Mouse (Mus musculus) lung, embryonic 14.5 days (tissue): ENCODE measurements at regions not wholly inside any gene's neighbourhood (a gene's known extent, or its start where the extent isn't known, plus 50 kb on each side); places are given as distances from the start of the nearest gene placed in this dataset.

Experiments used
- ATAC-seq: fragments of 200-750 bp; cut with Nextera tagmentation; 2 replicates; pipeline ENCODE4 v1.8.0; 2017; ENCODE audit warnings: mild to moderate bottlenecking, moderate TSS enrichment, moderate library complexity; ENCODE audit not compliant: insufficient read depth
- DNase-seq: peaks from one replicate; pipeline ENCODE4 v3.0.0-alpha.2; 2015
- H3K27ac ChIP-seq: fragments of 300-500 bp; sonication (generic); 2 replicates; pipeline ENCODE4 v1.5.1; 2014; ENCODE audit warnings: low read depth, mild to moderate bottlenecking, moderate library complexity
- H3K27me3 ChIP-seq: fragments of 300-500 bp; sonication (generic); 2 replicates; pipeline ENCODE4 v1.6.1; 2014; ENCODE audit warnings: low read length, control low read depth; ENCODE audit not compliant: insufficient read depth
- H3K36me3 ChIP-seq: fragments of 300-500 bp; sonication (generic); 2 replicates; pipeline ENCODE4 v1.6.1; 2014; ENCODE audit warnings: control low read depth; ENCODE audit not compliant: insufficient read depth
- H3K4me1 ChIP-seq: fragments of 300-500 bp; sonication (generic); 2 replicates; pipeline ENCODE4 v1.6.1; 2014; ENCODE audit warnings: antibody characterized with exemption, control low read depth; ENCODE audit not compliant: insufficient read depth
- H3K4me2 ChIP-seq: fragments of 300-500 bp; sonication (generic); 2 replicates; pipeline ENCODE4 v1.6.1; 2014; ENCODE audit warnings: mild to moderate bottlenecking
- H3K4me3 ChIP-seq: fragments of 300-500 bp; sonication (generic); 2 replicates; pipeline ENCODE4 v1.5.1; 2014; ENCODE audit warnings: low read depth, low read length
- H3K9ac ChIP-seq: fragments of 300-500 bp; sonication (generic); 2 replicates; pipeline ENCODE4 v1.6.1; 2014
- H3K9me3 ChIP-seq: fragments of 300-500 bp; sonication (generic); 2 replicates; pipeline ENCODE4 v1.6.1; 2016; ENCODE audit warnings: low read depth, low read length, control low read depth
- CTCF ChIP-seq: IDR thresholded peaks from 2 replicates; pipeline ENCODE4 v1.5.1; 2016; ENCODE audit warnings: antibody characterized with exemption, low read depth
- WGBS: fragments of 180-500 bp; shearing (Covaris S2); extraction: QIAGEN DNeasy Blood & Tissue Kit; methylation state at CpG from one replicate; pipeline ENCODE4 v1.1.7; 2014; 5-methylcytosine and 5-hydroxymethylcytosine counted together

DNA sequence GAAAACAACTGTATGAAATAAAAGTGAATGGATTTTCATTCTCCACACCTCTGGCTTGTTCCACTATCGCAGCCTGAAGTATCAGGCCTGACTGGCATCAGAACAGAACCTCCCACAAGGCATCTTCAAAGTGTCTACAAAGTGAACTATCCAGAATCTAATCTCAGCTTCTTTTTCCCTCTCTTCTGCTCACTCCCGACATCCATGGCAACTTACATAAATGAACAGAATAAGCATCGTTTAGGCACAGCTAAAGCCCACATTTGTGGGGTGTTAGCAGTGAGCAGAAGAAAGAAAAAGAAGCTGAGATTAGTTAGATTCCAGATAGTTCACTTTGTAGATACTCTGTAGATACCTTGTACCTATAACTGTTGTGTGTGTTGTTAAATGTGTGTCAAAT, 182.0 kb downstream of the Lmo4 start:
- 74% methylated on average over 3 of the region's 3 CpGs for WGBS
- Histone ChIP-seq H3K9ac (no peak overlapping the region), H3K4me2 (no peak overlapping the region), H3K4me1 (no peaks in the 10 kb centered on the region), H3K9me3 (no peaks in the 10 kb centered on the region), H3K36me3 (no peaks in the 10 kb centered on the region), H3K4me3 (no peak overlapping the region), H3K27ac (no peak overlapping the region), H3K27me3 (no peaks in the 10 kb centered on the region)
- DNase-seq (no peak), ATAC-seq (no peak)
- no peak for TF ChIP-seq CTCF

DNA sequence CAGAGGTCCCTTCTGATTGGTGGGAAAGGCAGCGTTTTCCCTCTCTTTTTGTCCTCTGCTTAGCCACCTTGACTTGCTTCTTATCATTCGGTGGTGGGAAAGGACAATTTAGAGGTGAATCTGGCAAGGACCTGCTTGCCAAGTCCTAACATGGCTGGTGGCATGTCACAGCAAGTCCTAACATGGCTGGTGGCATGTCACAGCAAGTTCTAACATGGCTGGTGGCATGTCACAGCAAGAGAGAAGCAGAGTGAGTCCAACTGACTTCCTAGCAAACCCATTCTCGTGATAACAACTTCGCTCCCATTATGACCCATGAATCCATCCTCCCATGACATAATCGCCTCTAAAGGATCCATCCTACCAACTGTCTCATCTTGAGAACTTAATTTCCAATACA, 183.1 kb downstream of the Lmo4 start:
- DNase-seq: no peak
- Histone ChIP-seq H3K27me3 (no peaks in the 10 kb centered on the region), H3K36me3 (no peaks in the 10 kb centered on the region), H3K4me3 (no peak overlapping the region), H3K27ac (no peak overlapping the region), H3K9ac (no peak overlapping the region), H3K4me1 (no peaks in the 10 kb centered on the region), H3K4me2 (no peak overlapping the region), H3K9me3 (no peaks in the 10 kb centered on the region; the same call in 1 of the 2 replicates)
- no peak for TF ChIP-seq CTCF
- 84% methylated on average over 5 of the region's 5 CpGs for WGBS
- ATAC-seq: no peak

DNA sequence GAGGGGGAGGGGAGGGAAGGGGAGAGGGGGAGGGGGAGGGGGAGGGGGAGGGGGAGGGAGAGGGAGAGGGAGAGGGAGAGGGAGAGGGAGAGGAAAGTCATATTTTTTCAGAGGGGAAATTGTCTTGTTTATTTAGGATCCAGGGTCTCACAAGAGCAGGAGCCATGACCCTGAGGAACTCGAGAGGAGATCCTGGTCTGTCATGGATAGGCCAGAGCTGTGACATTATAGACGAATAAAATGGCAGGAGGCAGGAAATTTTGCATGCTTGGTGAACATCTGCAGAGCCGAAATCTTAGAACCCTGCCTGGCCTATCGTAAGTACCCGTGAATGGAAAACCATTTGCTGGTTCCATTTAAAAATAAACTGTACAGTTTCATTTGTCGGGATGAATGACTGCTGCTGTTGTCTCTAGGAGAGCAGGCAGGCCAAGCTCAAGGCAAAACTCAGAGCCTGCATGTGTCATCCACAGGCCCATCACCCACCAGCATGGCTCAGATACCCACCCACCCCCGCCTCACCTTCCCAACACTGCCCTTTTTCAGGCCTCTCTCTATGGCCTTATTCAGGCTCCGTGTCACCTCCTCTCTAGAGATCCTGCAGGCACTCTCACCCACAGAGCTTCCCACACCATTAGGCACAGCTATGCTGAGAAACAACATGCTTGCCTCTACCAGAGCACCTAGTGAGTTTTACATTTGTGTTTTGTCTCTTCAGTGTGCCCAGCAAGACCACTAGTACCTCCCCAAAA, 184.7 kb downstream of the Lmo4 start:
- H3K9ac ChIP-seq: no peak overlapping the region
- H3K36me3 ChIP-seq: no peaks in the 10 kb centered on the region
- no peaks in the 10 kb centered on the region for H3K4me1 ChIP-seq
- H3K27me3 ChIP-seq: no peaks in the 10 kb centered on the region
- H3K4me3 ChIP-seq: no peak overlapping the region
- no peaks in the 10 kb centered on the region; the same call in 1 of the 2 replicates for H3K9me3 ChIP-seq
- H3K4me2 ChIP-seq: no peak overlapping the region
- no peak for DNase-seq
- TF ChIP-seq CTCF: no peak
- no peak for ATAC-seq
- WGBS: 49% methylated on average over 8 of the region's 8 CpGs
- no peak overlapping the region for H3K27ac ChIP-seq

DNA sequence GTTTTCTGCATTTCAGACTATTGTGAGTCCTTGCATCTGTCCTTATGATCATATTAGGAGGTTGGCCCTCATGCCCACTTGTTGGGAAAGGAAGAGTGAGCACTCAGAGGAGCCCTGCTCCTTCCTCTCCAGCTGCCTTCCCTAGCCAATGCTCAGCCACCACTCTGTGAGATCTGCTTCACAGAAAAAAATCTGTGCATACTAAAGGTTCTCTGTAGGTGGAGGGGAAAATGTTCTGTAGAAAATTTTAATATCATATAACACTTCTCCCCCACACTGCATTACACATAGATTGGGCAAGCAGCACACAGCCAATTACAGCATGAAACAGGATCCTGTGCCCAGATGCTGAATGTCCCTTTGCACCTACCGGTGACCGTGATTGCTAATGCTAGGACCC, 185.7 kb downstream of the Lmo4 start:
- H3K4me1 ChIP-seq: no peaks in the 10 kb centered on the region

DNA sequence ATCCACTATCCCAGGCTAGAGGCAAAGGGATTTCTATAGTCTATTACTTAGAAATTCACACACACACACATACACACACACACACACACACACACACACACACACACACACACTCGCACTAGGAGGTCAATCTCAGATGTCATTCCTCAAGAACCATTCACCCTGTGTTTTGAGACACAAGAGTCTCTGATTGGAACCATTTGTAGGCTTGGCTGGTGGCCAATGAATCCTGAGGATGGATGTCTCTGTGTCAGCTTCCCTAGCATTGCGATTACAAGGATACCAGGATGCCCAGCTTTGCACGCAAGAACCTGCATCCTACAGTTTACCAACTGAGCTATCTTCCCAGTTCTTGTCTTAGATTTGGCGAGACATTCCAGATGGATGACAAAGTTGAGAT, 186.5 kb downstream of the Lmo4 start:
- Histone ChIP-seq H3K27ac (no peak overlapping the region), H3K4me1 (no peaks in the 10 kb centered on the region), H3K9ac (no peak overlapping the region), H3K36me3 (no peaks in the 10 kb centered on the region), H3K4me3 (no peak overlapping the region), H3K27me3 (no peaks in the 10 kb centered on the region), H3K9me3 (no peaks in the 10 kb centered on the region; the same call in 1 of the 2 replicates), H3K4me2 (no peak overlapping the region)
- WGBS: 37% methylated on average over 4 of the region's 4 CpGs
- peak; percentile 79 for ATAC-seq
- DNase-seq: peak; percentile 85
- no peak for TF ChIP-seq CTCF

More for the DNA sequence above, 185.7 kb downstream of the Lmo4 start:
- Histone ChIP-seq H3K9me3 (no peaks in the 10 kb centered on the region; the same call in 1 of the 2 replicates), H3K4me3 (no peak overlapping the region), H3K27ac (no peak overlapping the region), H3K4me2 (no peak overlapping the region), H3K36me3 (no peaks in the 10 kb centered on the region), H3K9ac (no peak overlapping the region), H3K27me3 (no peaks in the 10 kb centered on the region)
- DNase-seq (no peak), ATAC-seq (peak; percentile 16; the same call in 1 of the 2 replicates)
- 59% methylated on average over 2 of the region's 2 CpGs for WGBS
- TF ChIP-seq CTCF: no peak

DNA sequence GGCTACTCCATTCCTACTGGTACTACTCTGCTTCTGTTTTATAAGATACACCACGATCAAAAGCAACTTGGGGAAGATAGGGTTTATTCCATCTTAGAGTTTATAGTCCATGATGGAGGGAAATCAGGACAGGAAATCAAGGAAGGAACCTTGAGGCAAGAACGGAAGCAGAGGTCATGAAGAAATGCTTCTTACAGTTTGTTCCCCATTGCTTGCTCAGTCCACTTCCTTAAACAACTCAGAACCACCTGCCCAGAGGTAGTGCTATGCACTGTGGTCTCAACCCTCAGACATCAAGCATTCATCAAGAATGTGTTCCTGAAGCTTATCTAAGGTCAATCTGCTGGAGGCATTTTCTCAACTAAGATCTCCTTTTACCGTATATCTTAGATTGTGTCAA, 189.8 kb downstream of the Lmo4 start:
- 67% methylated on average over 3 of the region's 3 CpGs for WGBS
- no peak for ATAC-seq

DNA sequence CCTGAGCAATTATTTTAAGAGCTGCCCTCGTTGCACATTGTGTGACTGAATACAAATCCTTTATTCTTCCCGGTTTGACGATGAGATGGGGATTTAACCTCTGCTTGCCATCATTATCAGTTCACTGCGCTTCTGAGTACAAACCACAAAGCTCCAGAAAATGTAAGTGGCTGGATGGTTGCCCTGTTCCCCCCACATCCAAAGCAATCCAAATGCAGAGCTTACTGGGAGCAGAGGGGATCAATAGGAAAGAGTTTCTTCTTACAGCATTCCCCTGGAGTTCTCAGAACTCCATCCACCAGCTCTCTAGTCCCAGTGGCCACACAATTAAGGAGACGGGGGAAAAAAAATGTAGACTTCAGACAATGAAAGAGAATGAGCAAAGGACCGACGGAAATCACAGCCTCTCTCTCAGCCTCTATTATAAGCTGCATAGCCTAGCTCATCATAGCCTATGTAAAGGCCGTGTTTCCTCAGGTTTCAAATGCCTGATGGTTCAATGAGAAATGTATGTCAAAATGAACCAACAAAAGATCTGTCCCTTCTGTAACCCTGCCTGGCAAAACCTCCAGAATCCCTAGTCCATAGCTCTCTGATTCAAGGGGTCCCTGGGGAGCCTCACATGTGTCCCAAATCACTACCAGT, 191.4 kb downstream of the Lmo4 start:
- WGBS: 37% methylated on average over 8 of the region's 8 CpGs
- Histone ChIP-seq H3K27me3 (no peaks in the 10 kb centered on the region), H3K36me3 (no peaks in the 10 kb centered on the region), H3K27ac (no peak overlapping the region), H3K9me3 (no peaks in the 10 kb centered on the region; the same call in 1 of the 2 replicates), H3K4me2 (no peak overlapping the region), H3K4me3 (no peak overlapping the region), H3K4me1 (no peaks in the 10 kb centered on the region), H3K9ac (no peak overlapping the region)
- DNase-seq: no peak
- no peak for ATAC-seq
- no peak for TF ChIP-seq CTCF

More for the DNA sequence above, 189.8 kb downstream of the Lmo4 start:
- Histone ChIP-seq H3K9ac (no peak overlapping the region), H3K4me3 (no peak overlapping the region), H3K27me3 (no peaks in the 10 kb centered on the region), H3K4me1 (no peaks in the 10 kb centered on the region), H3K36me3 (no peaks in the 10 kb centered on the region), H3K4me2 (no peak overlapping the region), H3K9me3 (no peaks in the 10 kb centered on the region; the same call in 1 of the 2 replicates), H3K27ac (no peak overlapping the region)
- TF ChIP-seq CTCF: no peak
- no peak for DNase-seq
